Comparison of ENCODE assay signal across 14 mouse cellular contexts in genomic region chr5:132083753-132084326, GRCm38 (mm10).
A peak's percentile ranks its signal among the peaks of the same experiment; 100 is the strongest.
DNase-seq lines count a peak whose midpoint lies in the region; ATAC-seq and TF ChIP-seq lines count a peak whose summit lies in the region.
"Had no signal": no experiment of that assay in that cellular context is flagged by ENCODE, and none has a peak within 500 bp of the region (broad histone marks: within the 10 kb centered on the region; RNA-seq: fewer than 3 reads in every experiment).

No protein-coding gene starts in this region.

- no peaks in the 10 kb centered on the region for H3K9me3 ChIP-seq in heart, embryonic 10.5 days
- H3K9me3 ChIP-seq in limb, embryonic 12.5 days: 0 out of 2 replicates have a peak, but pooled peaks cover 5% of the 10 kb centered on the region
- H3K9me3 ChIP-seq: midbrain, embryonic 15.5 days had no signal

- H3K4me3 ChIP-seq in heart, embryonic 10.5 days: no peak overlapping the region
- H3K4me3 ChIP-seq in embryonic fibroblast, embryonic 13.5 days (ENCODE audit: insufficient read depth, low read length): no peak overlapping the region
- H3K4me3 ChIP-seq in limb, embryonic 12.5 days (replicated peaks): no peak overlapping the region
- no peak overlapping the region for H3K4me3 ChIP-seq in left cerebral cortex, adult 2 months
- H3K4me3 ChIP-seq: midbrain, embryonic 15.5 days had no signal

- no peak overlapping the region for H3K9ac ChIP-seq in limb, embryonic 12.5 days (replicated peaks)
- H3K9ac ChIP-seq: midbrain, embryonic 15.5 days had no signal

- 0 out of 2 replicates have a peak, but pooled peaks have one; percentile 59 for ATAC-seq in limb, embryonic 12.5 days (ENCODE audit: insufficient number of reproducible peaks, insufficient read depth, low FRiP score, low TSS enrichment, low read depth)
- ATAC-seq in megakaryocyte, adult 5-6 weeks (ENCODE audit: poor library complexity, severe bottlenecking): no peak
- ATAC-seq: hindbrain, embryonic 16.5 days; midbrain, embryonic 15.5 days had no signal

- H3K36me3 ChIP-seq in heart, embryonic 10.5 days: no peaks in the 10 kb centered on the region
- H3K36me3 ChIP-seq in limb, embryonic 12.5 days: no peaks in the 10 kb centered on the region
- H3K36me3 ChIP-seq: midbrain, embryonic 15.5 days had no signal

- no peak overlapping the region for H3K27ac ChIP-seq in heart, embryonic 10.5 days
- peak overlapping the region; percentile 66; the same call in 1 of the 2 replicates for H3K27ac ChIP-seq in embryonic fibroblast, embryonic 13.5 days (ENCODE audit: insufficient read depth, low read length)
- no peak overlapping the region for H3K27ac ChIP-seq in limb, embryonic 12.5 days
- no peak overlapping the region for H3K27ac ChIP-seq in left cerebral cortex, adult 2 months
- H3K27ac ChIP-seq: midbrain, embryonic 15.5 days had no signal

- 65% methylated on average over 8 of the region's 8 CpGs for WGBS in heart, embryonic 10.5 days
- WGBS in limb, embryonic 12.5 days: 8% methylated on average over 8 of the region's 8 CpGs

- no peaks in the 10 kb centered on the region for H3K27me3 ChIP-seq in heart, embryonic 10.5 days (ENCODE audit: insufficient read depth, poor library complexity, severe bottlenecking)
- H3K27me3 ChIP-seq in limb, embryonic 12.5 days: no peaks in the 10 kb centered on the region
- H3K27me3 ChIP-seq: midbrain, embryonic 15.5 days had no signal

- intact Hi-C loops in left cerebral cortex, adult 2 months (cut with DNase I): no loop called here

- no peak for TF ChIP-seq POLR2A in embryonic fibroblast, embryonic 13.5 days (IDR thresholded peaks at IDR 0.05; ENCODE audit: low read depth, low read length)

- H3K4me2 ChIP-seq in limb, embryonic 12.5 days: no peak overlapping the region
- H3K4me2 ChIP-seq: midbrain, embryonic 15.5 days had no signal

- TF ChIP-seq CTCF in embryonic fibroblast, embryonic 13.5 days (IDR thresholded peaks at IDR 0.05; ENCODE audit: borderline replicate concordance, insufficient read depth, low read length): no peak
- TF ChIP-seq CTCF in left cerebral cortex, adult 2 months (IDR thresholded peaks at IDR 0.05): no peak

- H3K4me1 ChIP-seq in heart, embryonic 10.5 days: no peaks in the 10 kb centered on the region
- H3K4me1 ChIP-seq in embryonic fibroblast, embryonic 13.5 days (ENCODE audit: control insufficient read depth, insufficient read depth, low read length): no peaks in the 10 kb centered on the region
- peaks cover 17% of the 10 kb centered on the region for H3K4me1 ChIP-seq in limb, embryonic 12.5 days (replicated peaks)

- DNase-seq in heart, adult 18-20 months: peak; percentile 16 to 23
- DNase-seq in heart, embryonic 10.5 days (ENCODE audit: low spot score): no peak
- DNase-seq in embryo, embryonic 11 days: peak; percentile 69
- DNase-seq in left cerebral cortex, adult 2 months (ENCODE audit: extremely low spot score in 1 of 2, low spot score in 2 of 2): no peak
- no peak for DNase-seq in cerebellum, adult 11 months
- DNase-seq: kidney, adult 18-20 months; kidney, postnatal 25 days; right cerebral cortex, postnatal 14 days; thymus, adult 18-20 months had no signal

Comparison
In these comparisons a context has a peak if more than half of its experiments do, and no peak if none do; other contexts are left out.
1. DNase-seq: peak in heart, adult 18-20 months (2 of 2) and embryo, embryonic 11 days (single experiment); none in heart, embryonic 10.5 days (single experiment), left cerebral cortex, adult 2 months (0 of 2) and cerebellum, adult 11 months (single experiment).